Mouse (Mus musculus) common myeloid progenitor, adult 5-6 weeks (primary cell): Measurements from ENCODE around the gene Scg5. TPM values are rescaled to one million over a fixed set of nuclear protein-coding genes. Genes with fewer than 3 reads are reported as not detected.
A peak's percentile ranks its signal among the peaks of the same experiment; 100 is the strongest.

ENCODE experiments used
- ATAC-seq: replicated peaks from 2 replicates; pipeline ENCODE4 v1.8.0; 2016; ENCODE audit warnings: low read depth, mild to moderate bottlenecking, moderate TSS enrichment, inconsistent platforms; ENCODE audit not compliant: poor library complexity, severe bottlenecking
- total RNA-seq: library from RNA; stranded (forward); fragments of 200-1000, 187-1606 nt; gene quantifications from 2 replicates; pipeline ENCODE4 v1.2.3, GENCODE M21; 2017

Scg5 gene
- 3.7 TPM in 1 of 2 replicates, not detected in the other for total RNA-seq

DNA sequence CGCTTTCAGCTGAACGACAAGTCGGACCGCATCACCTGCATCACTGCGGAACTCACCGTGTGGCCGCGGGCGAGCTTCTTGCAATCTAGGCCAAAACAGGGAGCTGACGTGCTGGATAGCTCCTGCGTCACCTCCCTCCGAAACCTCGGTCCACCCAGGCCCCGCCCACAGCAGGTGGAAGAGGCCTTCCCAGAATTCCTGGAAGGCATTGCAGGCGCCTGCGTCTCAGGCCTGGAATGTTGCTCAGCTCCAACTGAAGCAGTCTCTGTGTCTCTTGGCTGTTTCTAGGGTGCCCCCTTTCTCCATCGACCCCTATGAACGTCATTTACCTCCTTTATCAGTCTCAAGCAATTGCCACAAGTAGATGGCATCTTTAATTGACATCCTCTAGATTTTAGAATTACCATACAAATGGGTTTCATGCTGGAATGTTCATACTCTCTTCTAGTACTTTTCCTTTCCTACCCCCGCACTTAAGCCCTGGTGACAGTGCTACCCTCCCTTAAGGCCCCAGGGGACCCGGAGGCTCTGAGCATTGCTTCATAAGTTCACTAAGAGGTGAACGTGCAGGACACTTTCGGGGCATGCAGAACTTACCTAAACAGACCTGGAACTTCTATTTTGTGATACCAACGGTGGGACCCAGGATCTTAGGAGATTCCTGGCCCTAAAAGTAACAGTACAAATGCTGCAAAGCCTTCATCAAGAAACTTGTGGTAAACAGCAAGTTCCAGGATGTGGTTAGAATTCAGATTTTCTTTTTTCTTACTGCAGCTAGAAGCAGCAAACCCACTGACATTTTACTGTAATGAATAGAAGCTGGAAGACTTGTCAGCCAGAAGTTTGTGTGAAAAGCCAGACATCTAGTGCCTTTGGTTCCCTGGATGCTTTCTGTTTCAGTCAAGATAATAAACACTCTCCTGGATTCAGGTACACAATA is at the start of gene Scg5:
TSS of gene Scg5 (minus strand) at position 179 of the 940 bp plus-strand sequence.
- no peak for ATAC-seq

DNA sequence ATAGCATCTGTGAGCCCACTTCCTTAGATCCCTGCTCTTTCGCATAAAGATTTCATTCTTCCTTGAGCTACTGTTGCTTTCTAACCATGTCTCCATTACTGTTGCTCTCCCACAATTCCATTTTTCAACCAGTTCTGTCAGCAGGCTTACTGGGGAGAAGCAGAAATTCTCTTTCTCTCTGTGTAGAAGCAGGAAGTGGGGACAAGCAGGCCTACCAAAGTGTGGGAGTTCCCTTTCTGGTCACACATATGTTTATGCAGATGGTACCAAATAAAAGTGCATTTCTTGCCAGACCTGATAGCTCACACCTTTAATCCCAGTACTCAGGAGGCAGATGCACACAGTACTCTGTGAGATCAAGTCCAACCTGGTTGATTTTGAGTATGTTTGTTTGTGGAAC is 41.2 kb upstream of the Scg5 start:
- 0 out of 2 replicates have a peak, but pooled peaks have one; percentile 39 for ATAC-seq

DNA sequence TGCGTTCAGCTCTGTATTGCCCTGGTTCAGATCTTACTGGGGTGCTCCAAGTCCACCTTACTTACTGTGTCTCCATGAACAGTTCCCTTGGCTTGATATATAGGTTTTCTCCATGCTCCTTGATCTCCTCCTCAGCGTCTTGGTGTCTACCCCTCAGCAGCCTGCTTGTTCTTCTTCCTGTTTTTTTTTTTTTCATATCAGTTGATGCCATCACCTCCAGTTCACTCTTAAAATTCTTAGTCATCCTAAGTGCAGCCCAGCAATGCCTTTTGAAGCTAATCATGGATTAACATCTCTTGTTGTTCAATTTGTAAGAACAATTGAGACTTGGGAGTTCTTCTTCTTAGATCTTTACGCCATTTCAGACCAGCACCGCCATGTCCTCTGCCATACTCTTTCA is 39.5 kb upstream of the Scg5 start:
- no peak for ATAC-seq

DNA sequence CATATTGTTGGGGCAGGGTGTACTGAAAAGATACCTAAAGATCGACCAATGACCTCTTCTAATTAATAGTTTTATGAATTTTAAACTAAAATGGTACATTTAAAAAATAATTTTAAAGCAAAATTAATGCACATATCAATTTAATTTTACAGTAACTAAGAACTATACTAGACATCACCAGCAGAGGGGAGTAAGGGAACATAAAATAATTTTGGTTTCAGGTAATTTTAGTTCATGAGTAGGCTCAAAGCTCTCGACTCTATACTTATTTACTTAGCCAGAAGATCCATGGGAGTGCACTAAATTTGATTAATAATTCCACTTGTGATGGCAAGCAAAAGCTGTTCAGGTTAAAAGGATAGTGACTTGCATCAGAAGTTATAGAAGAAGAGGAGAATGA is 37.2 kb upstream of the Scg5 start:
- ATAC-seq = peak; percentile 62; the same call in 1 of the 2 replicates

DNA sequence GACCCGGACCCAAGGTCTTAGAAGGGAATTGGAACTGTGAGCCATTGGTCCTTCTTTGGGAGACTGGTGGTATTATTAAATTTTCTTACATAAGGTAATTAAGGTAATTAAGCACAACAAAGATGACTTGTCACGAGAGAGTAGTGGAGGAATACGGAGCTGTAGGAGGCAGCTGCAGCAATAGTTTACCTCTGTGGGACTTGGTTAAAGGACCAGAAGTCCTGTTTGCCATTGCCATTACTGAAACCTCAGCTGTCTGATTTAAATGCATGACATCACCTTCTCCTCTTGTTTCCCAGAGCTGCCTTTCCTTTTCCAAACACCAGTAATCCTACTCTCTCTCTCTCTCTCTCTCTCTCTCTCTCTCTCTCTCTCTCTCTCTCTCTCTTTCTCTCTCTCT is 20.2 kb upstream of the Scg5 start:
- peak; percentile 10; the same call in 1 of the 2 replicates for ATAC-seq

DNA sequence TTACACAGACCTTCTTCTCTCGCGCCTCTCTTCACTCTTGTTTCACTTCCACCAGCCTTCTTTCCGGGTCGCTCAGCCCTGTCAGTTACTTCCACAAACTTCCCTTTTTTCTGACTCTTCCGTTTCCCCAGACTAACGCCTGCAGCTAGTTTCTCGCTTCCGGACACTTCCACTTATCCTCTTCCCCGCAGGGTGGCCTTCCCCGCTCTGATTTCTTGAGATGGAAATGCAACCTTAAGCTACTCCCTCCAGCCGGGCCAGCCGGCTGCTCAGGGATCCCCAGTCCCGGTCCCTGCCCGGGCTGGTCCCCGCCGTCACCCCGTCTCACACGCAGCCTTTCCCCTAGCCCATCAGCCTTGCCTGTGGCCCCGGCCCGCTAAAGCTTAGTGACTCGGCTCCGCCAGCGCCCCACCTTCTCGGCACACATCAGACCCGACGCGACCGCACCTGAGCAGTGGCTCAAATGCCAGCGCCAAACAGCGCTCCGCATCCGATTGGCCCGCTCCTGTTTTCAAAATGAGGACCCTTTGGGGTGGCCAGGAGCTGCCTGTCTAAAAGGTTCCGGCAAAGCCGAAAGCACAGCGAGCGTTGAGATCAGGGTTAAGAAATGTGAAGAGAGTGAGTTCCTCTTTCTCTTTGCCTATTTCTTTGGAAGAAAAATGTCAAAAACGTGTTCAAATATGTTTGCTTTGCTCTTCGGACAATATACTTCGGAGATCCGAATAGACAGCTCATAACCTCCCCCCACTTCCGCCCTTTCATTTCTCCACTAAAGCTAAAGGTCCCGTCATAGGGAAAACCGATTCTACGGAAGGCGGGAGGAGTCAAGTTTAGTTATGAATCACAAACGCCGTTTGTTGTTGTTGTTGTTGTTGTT is 19.6 kb upstream of the Scg5 start, which contains the start of gene Arhgap11a:
TSS of gene Arhgap11a (minus strand) at position 417 of the 877 bp plus-strand sequence.
- ATAC-seq = peak; percentile 84

DNA sequence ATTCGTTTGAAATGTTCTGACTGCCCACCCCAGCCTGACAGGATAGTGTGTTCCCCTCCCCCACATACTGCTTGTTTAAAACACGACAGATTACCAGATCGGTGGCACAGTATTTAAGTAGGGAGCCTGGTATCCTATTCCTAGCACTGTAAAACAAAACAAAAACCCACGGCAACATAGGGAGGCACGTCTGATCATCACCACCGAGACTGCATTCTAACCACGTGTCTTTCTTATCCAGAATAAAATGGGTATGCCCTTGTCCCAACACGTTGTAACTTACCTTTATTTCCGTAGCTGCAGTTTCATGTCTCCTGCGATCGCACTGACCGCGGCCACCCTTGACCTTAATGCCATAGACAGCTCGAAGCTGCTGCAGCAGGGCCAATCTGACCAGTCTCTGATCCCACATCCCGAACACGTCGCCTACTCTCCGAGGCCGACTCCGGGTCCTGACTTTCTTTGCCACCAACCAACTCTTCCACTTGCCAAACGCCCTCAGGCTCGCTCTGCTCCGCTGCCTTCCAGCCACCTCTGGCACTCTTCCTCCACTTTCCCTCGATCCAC is 18.8 kb upstream of the Scg5 start:
- no peak for ATAC-seq

DNA sequence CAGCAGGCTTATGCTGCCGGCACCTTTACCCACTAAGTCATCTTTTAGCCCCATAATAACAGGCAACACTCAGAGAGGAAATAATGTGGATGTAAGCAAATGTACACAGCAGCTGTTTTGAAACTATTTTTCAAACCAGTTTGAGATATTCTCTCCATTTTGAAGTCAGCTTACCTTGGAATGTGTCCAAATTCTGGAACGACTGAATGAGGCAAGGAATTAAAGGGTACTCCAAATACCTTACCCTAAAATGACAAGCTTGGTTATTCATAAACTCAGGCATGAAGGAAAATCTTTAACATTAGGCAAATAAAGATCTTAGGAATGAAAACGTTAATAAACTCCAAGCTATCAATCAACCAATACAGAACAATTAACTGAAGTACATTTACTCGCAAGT is 16.2 kb upstream of the Scg5 start:
- ATAC-seq = no peak

DNA sequence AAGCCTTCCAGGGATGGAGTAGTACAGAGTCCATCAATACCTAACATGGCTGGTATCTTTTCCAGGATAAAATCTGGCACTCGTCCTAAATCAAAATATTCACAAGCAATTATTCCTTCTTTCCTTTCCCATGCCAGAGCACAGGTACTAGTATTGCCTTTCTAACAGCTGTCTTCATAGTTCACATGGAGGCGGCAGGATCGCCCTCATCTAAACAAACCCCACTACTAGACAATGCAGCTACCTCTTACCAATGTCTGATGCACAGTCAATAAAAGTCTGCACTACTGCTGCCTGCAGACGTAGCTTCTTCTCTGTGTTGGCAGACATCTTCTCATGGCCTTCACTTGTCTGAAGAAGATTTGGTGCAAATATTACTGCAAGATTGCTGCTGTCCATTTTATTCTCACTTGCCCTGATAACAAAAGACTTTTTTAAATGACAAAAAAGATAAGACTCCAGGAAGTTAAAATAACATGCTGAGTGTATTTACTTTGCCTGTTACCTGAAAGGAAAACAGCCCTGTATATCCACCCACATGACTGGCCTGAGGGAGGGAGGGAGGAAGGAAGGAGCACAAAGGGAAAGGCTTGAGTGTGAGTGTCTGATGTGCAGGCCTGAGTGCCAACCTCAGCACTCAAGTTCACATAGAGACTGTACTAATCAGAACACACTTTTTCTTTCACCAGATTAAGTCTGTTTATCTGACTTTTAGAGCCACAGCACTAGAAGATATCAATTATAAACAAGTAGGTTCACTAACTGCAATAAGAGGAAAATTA is 12.9 kb upstream of the Scg5 start:
- no peak for ATAC-seq

DNA sequence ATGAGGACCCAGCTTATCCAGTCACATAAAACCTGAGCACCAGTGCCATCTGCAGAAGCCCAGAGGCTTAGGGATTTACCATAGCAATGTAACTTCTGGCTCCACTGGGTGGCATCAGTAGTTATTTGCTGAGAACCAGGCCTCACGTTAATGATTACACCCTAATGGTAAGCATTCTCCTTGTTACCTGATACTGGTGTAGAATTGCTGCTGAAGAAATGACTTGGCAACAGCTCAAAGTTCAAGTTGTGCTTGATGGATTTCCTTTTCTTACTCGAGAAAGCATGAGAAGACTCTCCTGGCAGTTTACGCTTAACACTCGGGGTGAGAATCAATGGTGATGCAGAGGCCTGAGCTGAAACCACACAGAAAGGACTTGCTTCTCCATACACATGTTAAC is 10.6 kb upstream of the Scg5 start:
- no peak for ATAC-seq

DNA sequence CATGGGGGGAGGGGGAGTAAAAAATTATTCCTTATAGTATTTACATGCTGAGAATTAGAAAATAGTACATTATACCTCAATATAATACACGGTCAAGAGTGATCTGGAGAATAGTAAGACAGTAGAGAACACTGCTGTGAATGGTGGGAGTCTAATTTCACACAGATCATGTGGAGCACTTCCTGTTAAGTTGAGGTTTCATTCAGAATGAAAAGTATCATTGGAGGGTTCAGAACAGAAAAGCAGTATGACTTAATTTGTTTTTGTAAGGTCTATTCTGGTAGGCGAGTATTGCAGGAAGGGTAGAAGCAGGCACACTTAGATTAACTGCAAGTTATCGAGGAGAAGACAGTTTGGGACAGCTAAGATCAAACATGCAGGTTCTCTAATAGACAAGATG is 6.3 kb upstream of the Scg5 start:
- no peak for ATAC-seq

DNA sequence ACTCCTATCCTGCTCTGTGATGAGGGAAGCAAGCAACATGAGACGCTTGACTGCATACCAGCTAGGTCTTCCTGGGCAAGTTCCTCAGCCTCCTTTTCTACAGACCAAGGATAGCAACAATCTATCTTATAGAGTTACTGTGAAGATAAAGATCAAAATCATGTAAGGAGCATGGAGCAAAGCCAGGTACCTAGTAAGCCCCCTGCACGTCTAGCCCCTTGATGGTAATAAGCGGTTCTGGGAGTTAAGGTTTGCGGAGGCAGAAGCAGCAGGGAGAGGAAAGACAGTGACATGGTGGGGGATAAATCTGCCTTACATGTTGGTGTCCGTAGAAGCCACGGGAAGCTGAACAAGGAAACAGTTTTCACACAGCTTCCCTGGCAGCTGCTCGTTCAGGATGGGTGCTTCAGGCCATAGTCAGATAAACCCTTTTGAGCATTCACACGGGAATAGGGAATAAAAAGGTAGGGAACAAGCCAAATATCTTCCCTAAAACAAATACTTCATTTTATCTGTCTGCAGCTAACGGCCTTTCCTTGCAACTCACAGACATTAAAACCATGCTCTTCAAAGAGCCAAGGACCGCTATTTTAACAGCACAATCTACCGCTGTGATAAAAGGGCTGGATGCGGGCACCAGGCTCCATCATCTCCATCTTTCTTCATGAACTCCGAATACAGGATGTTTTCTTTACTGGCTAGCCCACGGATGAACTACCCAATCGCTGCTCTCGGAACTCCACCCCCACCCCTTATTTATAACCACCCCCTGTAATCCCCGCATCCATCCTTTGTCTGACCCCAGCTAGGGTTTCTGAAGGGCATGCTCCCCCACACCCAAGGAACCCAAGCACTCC is 607 bp downstream of the Scg5 start:
- no peak for ATAC-seq

DNA sequence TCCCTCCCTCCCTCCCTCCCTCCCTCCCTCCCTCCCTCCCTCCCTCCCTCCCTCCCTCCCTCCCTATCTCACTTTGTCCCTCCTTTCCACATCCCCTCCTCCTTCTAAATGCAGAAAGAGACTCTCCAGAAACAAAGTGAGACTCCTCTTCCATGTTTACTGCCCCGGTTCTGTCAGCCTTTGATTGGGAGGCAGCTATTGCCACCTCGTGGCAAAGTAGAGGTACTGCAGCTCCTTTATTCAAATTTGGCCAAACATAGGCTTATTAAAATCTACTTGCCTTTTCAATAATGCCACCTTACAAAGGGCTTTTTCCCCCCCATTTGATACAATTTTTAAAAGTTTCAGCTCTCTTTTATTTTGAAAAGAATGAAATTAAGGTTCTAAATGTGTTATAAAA is 5.0 kb downstream of the Scg5 start:
- peak; percentile 70 for ATAC-seq

DNA sequence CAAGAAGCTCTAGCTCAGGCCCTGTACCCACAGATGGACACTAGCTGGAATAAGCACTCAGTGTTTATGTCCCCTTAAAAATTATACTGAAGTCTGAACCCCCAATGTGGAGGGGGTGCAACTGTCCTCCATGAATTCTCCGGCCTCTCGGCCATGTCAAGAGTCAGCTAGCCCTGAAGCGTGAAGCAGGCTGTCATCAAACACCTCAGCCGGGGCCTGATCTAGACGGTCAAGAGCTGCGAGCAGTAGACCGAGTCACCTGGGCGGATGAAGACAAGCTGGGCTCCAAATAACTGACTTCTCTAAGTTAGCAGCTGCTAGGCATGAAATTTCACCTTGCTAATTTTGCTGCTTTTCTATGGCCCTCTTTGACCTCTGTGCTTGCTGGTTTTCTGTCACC is 6.6 kb downstream of the Scg5 start:
- ATAC-seq = no peak

DNA sequence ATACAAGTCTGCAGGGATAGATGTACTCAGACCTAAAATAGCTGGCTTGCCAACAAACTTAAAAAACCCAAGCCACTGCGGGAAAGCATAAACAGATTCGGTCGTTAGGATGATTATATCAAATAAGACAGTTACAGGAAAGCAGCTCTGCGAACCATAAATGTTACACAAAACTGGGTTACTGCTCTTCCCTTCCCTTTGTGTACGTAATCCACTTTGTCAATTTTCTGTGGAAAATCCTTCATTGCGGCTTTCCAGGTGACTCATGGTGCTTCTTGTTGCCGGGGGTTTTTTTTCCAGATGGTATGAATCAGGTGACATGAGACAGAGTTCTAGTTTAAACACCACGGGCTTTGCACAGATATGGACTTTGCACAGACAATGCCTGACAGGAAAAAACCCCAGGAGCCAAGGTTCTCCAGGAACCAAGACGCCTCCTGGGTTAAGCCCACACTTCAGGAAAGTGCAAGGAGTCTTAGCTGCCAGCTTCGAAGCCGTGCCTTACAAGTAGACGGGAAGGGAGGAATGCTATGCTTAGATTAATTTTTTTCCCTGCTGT is 7.7 kb downstream of the Scg5 start:
- ATAC-seq = no peak

DNA sequence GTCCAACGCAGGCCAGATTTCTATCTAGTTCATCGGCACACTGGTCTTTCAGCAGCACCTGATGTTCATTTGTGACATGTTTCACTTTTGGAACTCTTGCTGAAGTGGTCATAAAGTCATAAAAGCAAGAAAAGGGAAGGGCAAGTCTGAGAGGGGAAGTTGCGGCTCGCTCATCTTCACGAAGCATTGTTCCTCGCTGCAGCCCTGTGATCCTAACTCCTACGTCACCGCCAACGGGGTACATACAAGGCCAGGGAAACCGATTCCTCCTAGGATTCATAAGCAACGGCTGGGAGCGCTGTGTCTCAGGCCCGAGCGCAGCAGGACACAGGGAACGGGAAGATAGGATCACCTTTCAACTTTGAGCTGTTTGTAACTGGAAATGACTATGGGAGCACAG is 8.8 kb downstream of the Scg5 start:
- ATAC-seq = peak; percentile 52

DNA sequence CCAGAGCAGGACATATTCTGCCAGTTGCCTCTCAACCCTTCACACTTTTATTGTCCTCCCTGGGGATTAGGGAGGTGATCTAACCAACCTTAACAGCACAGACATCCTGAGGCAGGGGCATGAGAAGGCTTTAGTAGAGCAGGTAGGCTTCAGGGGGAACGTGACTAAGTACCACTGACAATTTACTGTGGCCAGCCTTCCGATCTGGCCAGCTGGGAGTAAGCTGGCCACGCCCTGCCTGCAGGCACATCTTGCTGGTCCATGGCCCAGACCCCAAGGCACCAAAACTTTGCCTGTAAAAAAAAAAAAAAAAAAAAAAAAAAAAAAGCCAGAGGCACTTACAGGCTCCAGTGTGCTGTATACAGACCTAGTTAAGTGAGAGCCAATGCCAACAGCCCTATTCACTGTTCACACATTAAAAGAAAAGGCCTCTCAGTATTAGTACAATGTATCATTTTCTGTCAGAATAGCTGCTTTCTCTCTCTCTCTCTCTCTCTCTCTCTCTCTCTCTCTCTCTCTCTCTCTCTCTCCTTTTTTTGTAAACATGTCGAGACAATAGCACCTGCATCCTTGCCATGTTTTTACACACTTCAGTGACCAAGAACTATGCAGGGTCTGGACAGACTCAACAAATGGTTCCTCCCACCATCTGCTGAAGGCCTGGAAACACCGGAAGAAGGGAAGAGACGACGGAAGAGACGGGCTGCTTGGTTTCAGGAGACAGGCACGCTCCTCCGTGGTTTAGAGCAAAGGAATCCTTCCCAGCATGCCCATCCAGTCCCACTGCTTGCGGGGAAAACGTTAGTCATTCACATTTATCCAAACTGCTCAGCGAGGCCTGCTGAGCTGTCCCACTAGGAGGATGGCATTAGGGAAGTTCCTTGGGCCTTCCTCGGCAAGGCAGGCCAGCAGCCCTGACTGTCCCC is 11.0 kb downstream of the Scg5 start:
- no peak for ATAC-seq
